Mouse (Mus musculus): ENCODE measurements around the gene C1rb.
"Not testable (repeated sequence)": the region's sequence is repeated elsewhere in the genome, so short reads cannot be mapped to it uniquely, and the experiment has no call there.

C1rb gene

GRCm38 (mm10) chr6:124593121-124593520 is 23.0 kb downstream of the C1rb start:
- no peak for DNase-seq (ENCODE audit: low spot score in 2 of 2)

GRCm38 (mm10) chr6:124602031-124602430 is 31.9 kb downstream of the C1rb start:
- no peak for DNase-seq (ENCODE audit: low spot score in 2 of 2)

- no peak for DNase-seq (ENCODE audit: low spot score in 2 of 2)
Measured at GRCm38 (mm10) chr6:124625612-124626011, 55.5 kb downstream of the C1rb start.

- not testable (repeated sequence) for DNase-seq (ENCODE audit: low spot score in 2 of 2)
Measured at GRCm38 (mm10) chr6:124626184-124626583, 56.1 kb downstream of the C1rb start.

GRCm38 (mm10) chr6:124630763-124631162 is 60.7 kb downstream of the C1rb start:
- no peak for DNase-seq (ENCODE audit: low spot score in 2 of 2)
